Mouse (Mus musculus) megakaryocyte, embryonic 14.5 days (primary cell): ENCODE results near the gene Ankrd65.

Experiments used
- FLI1 ChIP-seq: IDR thresholded peaks from 2 replicates; pipeline ENCODE4 v1.6.1; 2012; ENCODE audit warnings: low read length, inconsistent platforms, mixed read lengths
- GATA1 ChIP-seq: IDR thresholded peaks from 3 replicates; pipeline ENCODE4 v1.6.1; 2012; ENCODE audit warnings: mixed read lengths, low read length, inconsistent platforms, borderline replicate concordance

GRCm38 (mm10) chr4:155841651-155842270, 51.5 kb downstream of the Ankrd65 start:
- TF ChIP-seq GATA1 (no peak), FLI1 (no peak)
